Mouse (Mus musculus): ENCODE data around the gene Actr8.

Actr8 gene

GRCm38 (mm10) chr14:29996000-29996751 is 18.0 kb downstream of the Actr8 start:
- no peak for DNase-seq

GRCm38 (mm10) chr14:29997345-29997744 is 19.2 kb downstream of the Actr8 start:
- no peak for DNase-seq

GRCm38 (mm10) chr14:29998747-29999474 is 20.8 kb downstream of the Actr8 start:
- no peak for DNase-seq

DNA sequence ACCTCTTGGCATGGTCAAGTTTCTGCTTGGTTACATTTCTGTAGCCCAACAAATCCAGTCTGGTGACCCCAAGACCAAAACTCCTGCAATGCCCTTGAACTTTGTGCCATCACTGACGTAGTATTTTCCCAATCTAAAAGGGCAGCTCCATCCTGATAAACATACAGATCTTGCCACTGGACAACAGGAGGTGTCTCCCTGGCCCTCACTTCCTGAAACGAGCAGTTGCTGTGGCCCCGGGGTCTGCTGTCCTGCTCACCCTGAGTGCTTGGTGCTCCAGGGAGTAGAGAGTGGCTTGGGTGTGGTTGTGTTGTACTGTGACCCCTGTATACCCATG is 21.3 kb downstream of the Actr8 start:
- DNase-seq: no peak

DNA sequence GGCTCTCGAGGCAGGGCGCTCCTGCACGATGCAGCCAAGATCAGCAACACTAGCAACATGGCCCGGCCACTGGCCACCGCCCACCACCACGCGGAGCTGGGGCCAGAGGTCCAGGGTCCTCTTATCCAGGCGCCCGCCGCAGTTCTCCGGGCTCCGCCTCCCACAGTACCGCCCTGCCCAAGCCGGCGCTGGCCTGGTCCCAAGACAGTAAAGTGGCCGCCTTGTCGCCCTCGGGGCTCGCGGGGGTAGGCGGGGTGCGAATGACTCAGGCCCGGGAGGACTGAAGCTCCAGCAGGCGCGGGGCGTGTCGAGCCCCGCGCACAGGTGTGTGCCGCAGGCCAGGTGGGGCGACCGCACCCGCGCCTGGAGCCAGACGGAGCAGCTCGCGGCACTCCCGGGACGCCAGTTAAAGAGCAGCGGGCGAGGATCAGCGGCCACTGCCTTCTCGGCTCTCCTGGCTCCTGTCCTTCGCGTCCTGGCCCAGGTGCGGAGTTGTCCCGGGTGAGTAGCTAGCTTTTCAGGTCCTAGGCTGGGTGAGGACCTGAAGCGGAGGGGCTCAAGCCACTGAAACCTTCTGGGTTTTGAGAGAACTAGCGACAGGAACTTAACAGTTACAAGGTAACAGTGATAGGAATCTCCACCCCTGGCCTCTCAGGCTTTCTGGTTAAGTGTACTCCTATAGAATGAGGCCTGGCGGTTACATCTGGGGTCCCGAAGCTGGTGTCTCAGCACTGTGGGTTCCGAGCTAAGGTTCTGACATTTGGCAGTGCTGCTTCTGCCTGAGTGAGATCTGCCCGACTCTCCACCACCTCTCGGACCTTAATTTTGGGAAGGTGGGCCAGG is 30.8 kb downstream of the Actr8 start, which contains the start of the genes Il17rb and Chdh:
TSS of gene Il17rb (minus strand) at position 164 of the 843 bp plus-strand sequence.
TSS of gene Chdh (plus strand) at position 291 of the 843 bp plus-strand sequence.
- DNase-seq: peak; percentile 69 to 75

DNA sequence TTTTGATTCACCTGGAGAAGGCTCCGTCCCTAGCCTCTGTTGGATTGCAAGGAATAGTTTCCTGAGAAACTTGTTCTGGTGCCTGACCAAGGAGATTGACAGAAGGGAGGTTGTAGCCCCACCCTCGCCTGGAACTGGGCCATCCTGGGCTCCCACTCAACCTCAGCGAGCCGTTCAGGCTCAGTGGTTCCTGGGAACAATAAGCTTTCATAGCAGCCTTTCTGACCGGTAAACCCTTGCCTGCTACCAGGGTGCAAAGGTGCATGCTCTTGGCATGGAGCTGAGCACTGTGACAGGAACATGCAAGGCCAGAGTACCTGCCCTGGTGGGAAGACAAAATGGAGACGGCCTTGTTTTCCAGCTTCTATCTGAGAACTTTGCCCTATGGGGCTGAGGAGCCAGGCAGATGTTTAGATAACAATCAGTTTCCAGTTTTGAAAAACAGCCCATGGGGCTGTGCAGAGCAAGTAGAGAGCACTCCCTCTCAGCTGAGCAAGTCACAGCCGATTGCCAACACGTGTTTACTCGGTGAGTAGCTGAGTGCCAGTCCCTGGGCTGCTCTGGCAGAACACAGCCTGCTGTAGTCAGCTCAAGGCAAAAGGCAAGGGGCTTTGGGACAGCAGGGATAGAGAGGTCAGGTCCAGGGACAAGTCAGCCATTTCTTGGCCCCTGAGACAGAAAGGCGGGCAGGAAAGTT is 31.9 kb downstream of the Actr8 start:
- peak; percentile 82 to 89 for DNase-seq

GRCm38 (mm10) chr14:30011886-30012560 is 33.9 kb downstream of the Actr8 start:
- DNase-seq: no peak

GRCm38 (mm10) chr14:30014487-30014886 is 36.4 kb downstream of the Actr8 start:
- no peak for DNase-seq

DNA sequence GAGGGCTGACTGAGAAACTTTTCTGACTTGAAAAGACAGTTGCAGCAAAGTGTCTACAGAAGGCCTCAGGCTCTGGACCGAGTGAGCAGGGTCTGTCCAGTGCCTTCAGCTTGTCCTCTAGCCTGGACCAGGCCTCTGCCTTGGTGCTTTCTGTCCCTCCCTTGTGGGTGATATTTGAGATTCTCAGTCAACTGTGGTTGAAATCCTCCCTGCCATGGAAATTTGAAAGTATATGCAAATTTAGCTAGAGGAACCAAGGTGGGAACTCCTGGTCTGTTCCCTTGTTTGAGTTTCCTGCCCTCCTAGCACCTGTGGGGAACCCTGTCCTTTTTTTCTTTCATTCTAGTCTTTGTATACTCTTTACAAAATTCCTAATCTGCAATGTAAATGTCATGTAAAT is 36.9 kb downstream of the Actr8 start:
- no peak for DNase-seq

DNA sequence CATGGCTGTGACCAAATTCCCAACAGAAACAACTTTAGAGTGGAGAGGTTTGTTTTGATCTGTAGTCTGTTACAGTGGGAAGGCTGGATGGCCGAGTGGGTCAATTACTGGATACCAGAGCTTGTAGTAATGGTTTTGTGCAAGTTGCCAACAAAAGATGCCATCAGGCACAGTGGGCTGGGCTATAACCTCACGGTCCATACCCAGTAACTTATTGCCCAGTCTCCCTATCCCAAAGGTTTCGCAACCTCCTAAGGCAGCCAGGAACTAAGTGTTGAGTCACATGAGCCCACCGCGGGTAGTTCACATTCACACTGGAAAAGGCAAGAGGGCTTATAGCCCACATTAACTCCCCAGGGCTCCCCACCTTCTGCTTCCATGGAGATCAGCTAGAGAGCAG is 38.5 kb downstream of the Actr8 start:
- DNase-seq: no peak

- DNase-seq: no peak
These were observed 39.8 kb downstream of the Actr8 start for GRCm38 (mm10) chr14:30017794-30018462.

- DNase-seq: no peak
These were observed 40.3 kb downstream of the Actr8 start for GRCm38 (mm10) chr14:30018463-30018801.

DNA sequence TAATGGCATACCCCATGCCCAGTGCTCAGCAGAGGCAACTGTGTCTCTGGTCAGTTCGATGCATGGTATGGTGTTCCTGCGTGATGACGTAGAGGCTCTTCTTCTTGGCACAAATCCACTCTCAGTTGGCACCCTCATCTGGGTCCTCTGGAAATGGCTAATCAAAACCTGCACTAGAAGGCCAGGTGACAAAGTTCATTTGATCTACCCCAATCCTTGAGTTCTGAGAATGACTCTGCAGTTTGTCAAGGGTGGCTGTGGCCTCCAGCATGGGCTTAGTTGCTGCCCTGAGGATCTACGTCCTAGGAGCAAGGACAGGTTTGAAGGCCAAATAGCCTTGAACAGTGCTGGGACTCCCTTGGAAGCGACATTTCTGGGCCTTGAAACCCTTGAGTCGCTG is 40.7 kb downstream of the Actr8 start:
- no peak for DNase-seq

GRCm38 (mm10) chr14:30019375-30019774 is 41.2 kb downstream of the Actr8 start:
- DNase-seq: no peak

GRCm38 (mm10) chr14:30019792-30020575 is 41.8 kb downstream of the Actr8 start:
- no peak for DNase-seq

- no peak for DNase-seq
These were observed 44.3 kb downstream of the Actr8 start for GRCm38 (mm10) chr14:30022471-30022870.

DNA sequence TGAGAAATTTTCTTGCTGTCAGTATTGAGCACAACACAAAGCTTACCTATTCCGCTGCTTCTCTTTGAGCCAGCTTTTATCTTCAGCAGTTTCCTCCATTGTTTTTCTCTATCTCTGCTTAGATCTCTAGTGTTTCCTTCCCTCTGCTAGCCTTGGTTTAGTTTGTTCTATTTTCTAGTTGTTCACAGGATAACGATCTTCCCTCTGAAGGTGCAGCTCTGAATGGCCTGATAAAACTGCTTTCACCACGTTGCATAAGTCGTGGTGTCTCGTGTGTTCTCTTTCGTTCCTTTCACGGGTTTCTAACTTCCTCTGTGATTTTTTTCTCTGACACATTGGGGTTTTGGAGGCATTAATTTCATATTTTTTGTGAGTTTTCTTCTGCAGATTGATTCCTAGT is 46.2 kb downstream of the Actr8 start:
- DNase-seq: no peak

DNA sequence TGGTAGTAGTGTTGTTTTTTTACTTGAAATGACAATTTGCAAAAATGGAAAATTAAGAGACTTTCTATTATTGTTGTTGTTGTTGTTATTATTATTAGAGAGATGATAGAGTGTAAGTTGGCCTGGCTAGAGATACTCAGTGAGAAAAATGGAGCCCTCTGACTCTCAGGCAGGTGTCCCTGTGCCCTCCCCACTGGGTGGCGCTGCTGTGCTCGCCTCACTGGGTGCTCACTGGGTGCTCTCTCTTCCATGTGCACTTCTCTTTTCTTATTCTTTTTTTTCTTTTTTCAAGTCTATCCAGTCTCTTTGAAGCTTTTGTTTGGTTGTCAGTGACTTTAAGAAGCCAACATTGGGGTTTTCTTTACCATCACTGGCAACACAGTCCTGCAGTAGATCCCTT is 49.2 kb downstream of the Actr8 start:
- DNase-seq: peak in 1 of 2 experiments; percentile 63

DNA sequence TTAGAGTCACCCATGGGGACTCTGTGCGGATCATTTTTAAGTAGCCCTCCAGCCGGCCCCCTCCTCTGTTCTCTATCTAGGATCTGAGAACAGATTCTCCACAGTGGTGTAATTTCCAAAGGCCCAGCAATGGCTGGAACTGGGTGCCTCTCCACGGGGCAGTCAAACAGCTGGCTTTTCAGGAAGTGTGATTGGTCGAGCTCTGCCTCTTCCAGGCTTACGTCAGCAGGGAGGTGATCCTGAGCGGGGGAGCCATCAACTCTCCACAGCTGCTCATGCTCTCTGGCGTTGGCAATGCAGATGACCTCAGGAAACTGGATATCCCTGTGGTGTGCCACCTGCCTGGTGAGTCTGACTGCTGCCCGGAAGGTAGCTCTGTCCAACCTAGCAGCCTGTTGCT is 55.3 kb downstream of the Actr8 start:
- no peak for DNase-seq

DNA sequence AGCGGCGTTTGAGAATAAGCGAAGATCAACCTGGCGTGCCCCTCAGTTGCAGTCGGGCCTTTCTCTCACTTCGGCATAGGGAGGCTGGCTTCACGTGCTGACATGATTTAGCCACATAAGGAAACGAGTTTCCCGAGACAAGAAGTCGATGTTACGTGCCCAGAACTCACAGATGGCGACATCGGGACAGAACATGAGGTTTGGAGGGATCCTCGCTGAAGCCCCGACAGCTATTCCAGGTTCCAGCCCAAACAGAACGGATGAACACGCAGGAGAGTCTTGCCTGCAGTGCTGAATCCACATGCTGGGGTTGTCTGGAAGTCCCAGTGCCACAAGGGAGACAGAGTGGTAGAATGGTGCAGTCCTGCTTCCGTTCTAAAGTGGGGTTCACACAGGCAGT is 60.3 kb downstream of the Actr8 start:
- peak; percentile 55 to 60 for DNase-seq

- no peak for DNase-seq
These were observed 61.3 kb downstream of the Actr8 start for GRCm38 (mm10) chr14:30039413-30039812.

All from cerebellum, postnatal 14 days (tissue).